8 mouse cellular contexts compared by ENCODE assay signal in the genomic region with DNA sequence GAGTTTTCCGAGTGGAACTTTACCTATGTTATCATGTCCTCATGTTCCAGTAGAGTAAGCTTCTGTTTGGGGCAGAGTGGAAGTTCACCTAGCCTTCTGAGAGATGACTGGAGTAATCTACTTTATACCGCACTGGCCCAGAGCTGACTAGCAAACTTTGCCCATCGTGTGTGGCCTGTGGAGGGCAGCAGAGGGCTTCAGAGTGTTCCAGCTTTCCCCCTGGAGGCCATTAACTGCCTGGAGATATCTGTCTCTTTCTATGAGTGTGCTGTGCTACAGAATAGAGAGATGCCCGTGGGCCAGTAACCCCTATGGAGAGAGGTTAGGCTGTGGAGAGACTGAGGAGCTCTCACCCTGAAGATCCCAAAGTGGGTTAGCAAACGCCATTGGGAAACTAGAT.
DNase-seq lines count a peak whose midpoint lies in the region; ATAC-seq and TF ChIP-seq lines count a peak whose summit lies in the region.

No protein-coding gene starts in this region.

- 47% methylated on average over 5 of the region's 5 CpGs for WGBS in hindbrain, embryonic 10.5 days
- 40% methylated on average over 5 of the region's 5 CpGs for WGBS in hindbrain, embryonic 12.5 days
- WGBS in forebrain, embryonic 13.5 days: 38% methylated on average over 5 of the region's 5 CpGs
- WGBS in kidney, embryonic 15.5 days: 45% methylated on average over 5 of the region's 5 CpGs
- WGBS in olfactory bulb, adult 2 months: 43% methylated on average over 5 of the region's 5 CpGs

- H3K27ac ChIP-seq in hindbrain, embryonic 10.5 days: no peak overlapping the region
- no peak overlapping the region for H3K27ac ChIP-seq in hindbrain, embryonic 12.5 days
- H3K27ac ChIP-seq in forebrain, embryonic 13.5 days: no peak overlapping the region
- H3K27ac ChIP-seq in kidney, embryonic 15.5 days: no peak overlapping the region
- H3K27ac ChIP-seq in olfactory bulb, adult 2 months (ENCODE audit: insufficient read depth, low read depth, low read length): no peak overlapping the region

- H3K4me3 ChIP-seq in hindbrain, embryonic 10.5 days: no peak overlapping the region
- H3K4me3 ChIP-seq in hindbrain, embryonic 12.5 days: no peak overlapping the region
- no peak overlapping the region for H3K4me3 ChIP-seq in forebrain, embryonic 13.5 days
- H3K4me3 ChIP-seq in kidney, embryonic 15.5 days (replicated peaks): no peak overlapping the region
- H3K4me3 ChIP-seq in olfactory bulb, adult 2 months (ENCODE audit: insufficient read depth, low read depth, low read length): no peak overlapping the region

- 0 out of 2 replicates have a peak, but pooled peaks cover 3% of the 10 kb centered on the region for H3K4me1 ChIP-seq in hindbrain, embryonic 10.5 days (replicated peaks)
- H3K4me1 ChIP-seq in hindbrain, embryonic 12.5 days: no peaks in the 10 kb centered on the region
- H3K4me1 ChIP-seq in forebrain, embryonic 13.5 days: peaks cover 13% of the 10 kb centered on the region
- H3K4me1 ChIP-seq in kidney, embryonic 15.5 days: no peaks in the 10 kb centered on the region
- no peaks in the 10 kb centered on the region for H3K4me1 ChIP-seq in olfactory bulb, adult 2 months (ENCODE audit: control insufficient read depth, insufficient read depth, low read length)

- H3K27me3 ChIP-seq in hindbrain, embryonic 10.5 days (ENCODE audit: insufficient read depth, poor library complexity, severe bottlenecking): no peaks in the 10 kb centered on the region
- H3K27me3 ChIP-seq in hindbrain, embryonic 12.5 days: no peaks in the 10 kb centered on the region
- H3K27me3 ChIP-seq in forebrain, embryonic 13.5 days: no peaks in the 10 kb centered on the region
- H3K27me3 ChIP-seq in kidney, embryonic 15.5 days: no peaks in the 10 kb centered on the region

- no peak for TF ChIP-seq POLR2A in olfactory bulb, adult 2 months (IDR thresholded peaks at IDR 0.05; ENCODE audit: insufficient read depth, low read depth, low read length)

- ATAC-seq in hindbrain, embryonic 12.5 days (ENCODE audit: low FRiP score): no peak
- peak; percentile 23 for ATAC-seq in forebrain, embryonic 13.5 days
- ATAC-seq in kidney, embryonic 15.5 days (replicated peaks; ENCODE audit: low FRiP score): peak; percentile 64

- H3K36me3 ChIP-seq in hindbrain, embryonic 10.5 days: no peaks in the 10 kb centered on the region
- no peaks in the 10 kb centered on the region for H3K36me3 ChIP-seq in hindbrain, embryonic 12.5 days
- H3K36me3 ChIP-seq in forebrain, embryonic 13.5 days (ENCODE audit: poor library complexity, severe bottlenecking): no peaks in the 10 kb centered on the region
- H3K36me3 ChIP-seq in kidney, embryonic 15.5 days: no peaks in the 10 kb centered on the region

- DNase-seq in hindbrain, embryonic 10.5 days (ENCODE audit: low spot score): peak; percentile 58
- peak; percentile 67 for DNase-seq in adrenal gland, postnatal 14 days
- peak; percentile 47 for DNase-seq in liver
- peak; percentile 26 for DNase-seq in urinary bladder, adult 2 months (ENCODE audit: low spot score)

- peak; percentile 54 for TF ChIP-seq CTCF in olfactory bulb, adult 2 months (IDR thresholded peaks at IDR 0.05; ENCODE audit: insufficient read depth, low read depth, low read length)

- no peak overlapping the region for H3K4me2 ChIP-seq in hindbrain, embryonic 12.5 days (replicated peaks)
- no peak overlapping the region for H3K4me2 ChIP-seq in forebrain, embryonic 13.5 days
- no peak overlapping the region for H3K4me2 ChIP-seq in kidney, embryonic 15.5 days

- no peaks in the 10 kb centered on the region for H3K9me3 ChIP-seq in hindbrain, embryonic 10.5 days
- no peaks in the 10 kb centered on the region for H3K9me3 ChIP-seq in hindbrain, embryonic 12.5 days (replicated peaks)
- no peaks in the 10 kb centered on the region for H3K9me3 ChIP-seq in forebrain, embryonic 13.5 days (replicated peaks)
- H3K9me3 ChIP-seq in kidney, embryonic 15.5 days (replicated peaks): no peaks in the 10 kb centered on the region

- no peak overlapping the region for H3K9ac ChIP-seq in hindbrain, embryonic 12.5 days
- H3K9ac ChIP-seq in forebrain, embryonic 13.5 days: no peak overlapping the region
- no peak overlapping the region for H3K9ac ChIP-seq in kidney, embryonic 15.5 days
